Mouse (Mus musculus) C2C12 (cell line): ENCODE data around the gene Prss16.

Experiments used
- CEBPB ChIP-seq: IDR thresholded peaks from one replicate; pipeline ENCODE4 v1.6.1; 2011; ENCODE audit warnings: low read depth, mild to moderate bottlenecking, control low read depth, moderate library complexity
- CTCF ChIP-seq: IDR thresholded peaks from one replicate; pipeline ENCODE4 v1.5.1; 2011; ENCODE audit not compliant: control insufficient read depth, insufficient read depth, insufficient read length
- FOSL1 ChIP-seq: IDR thresholded peaks from one replicate; pipeline ENCODE4 v1.8.0; 2011; ENCODE audit warnings: mild to moderate bottlenecking, low read length; ENCODE audit not compliant: poor library complexity, insufficient read depth, severe bottlenecking
- MAX ChIP-seq: IDR thresholded peaks from one replicate; pipeline ENCODE4 v1.6.1; 2011; ENCODE audit warnings: mild to moderate bottlenecking, control low read depth
- MYOD1 ChIP-seq: IDR thresholded peaks from one replicate; pipeline ENCODE4 v1.6.1; 2011; ENCODE audit warnings: low read depth; ENCODE audit not compliant: control insufficient read depth, insufficient read length
- MYOG ChIP-seq: IDR thresholded peaks from one replicate; pipeline ENCODE4 v1.6.1; 2011; ENCODE audit not compliant: control insufficient read depth, insufficient read length; ENCODE audit errors: extremely low read depth
- USF1 ChIP-seq: IDR thresholded peaks from one replicate; pipeline ENCODE4 v1.6.1; 2011; ENCODE audit warnings: low read depth, mild to moderate bottlenecking, control low read depth, moderate library complexity

- TF ChIP-seq CEBPB (no peak), MYOD1 (no peak), CTCF (no peak), MAX (no peak), USF1 (no peak), MYOG (no peak), FOSL1 (no peak)
These were observed 7.7 kb downstream of the Prss16 start for GRCm38 (mm10) chr13:22001823-22002222.
